Mouse (Mus musculus) CH12.LX (cell line): ENCODE results near the gene Ccdc142. TPM values are rescaled to one million over a fixed set of nuclear protein-coding genes. Genes with fewer than 3 reads are reported as not detected.

Experiments used
- DNase-seq: peaks from one replicate; pipeline ENCODE4 v3.0.0-alpha.2; 2013; ENCODE audit errors: extremely low read depth
- H3K27ac ChIP-seq: 2 replicates; pipeline ENCODE4 v1.5.1; 2012; ENCODE audit warnings: low read depth, mild to moderate bottlenecking, control low read depth, moderate library complexity; ENCODE audit not compliant: insufficient read depth
- H3K27me3 ChIP-seq: replicated peaks from 2 replicates; pipeline ENCODE3; 2012; ENCODE audit warnings: inconsistent platforms
- H3K36me3 ChIP-seq, 2 experiments: replicated peaks in 1 of 2; 2 replicates each; pipeline versions ENCODE3 to v1.6.1; 2012; ENCODE audit warnings: inconsistent platforms in 1 of 2, low read length in 1 of 2, mild to moderate bottlenecking in 1 of 2, mixed read lengths in 1 of 2, moderate library complexity in 1 of 2; ENCODE audit not compliant: control insufficient read depth in 1 of 2, insufficient read depth in 1 of 2
- H3K4me1 ChIP-seq, 2 experiments: 2 replicates each; pipeline ENCODE4 v1.6.1; 2012; ENCODE audit warnings: inconsistent platforms in 1 of 2, moderate library complexity in 1 of 2; ENCODE audit not compliant: insufficient read depth in 2 of 2, control insufficient read depth in 1 of 2
- H3K4me2 ChIP-seq: 2 replicates; pipeline ENCODE4 v1.6.1; 2012; ENCODE audit warnings: low read depth, mild to moderate bottlenecking, control low read depth; ENCODE audit not compliant: poor library complexity, insufficient read depth, severe bottlenecking
- H3K4me3 ChIP-seq, 3 experiments: fragments of 150-350 bp in 1 of 3; sonication (generic) in 1 of 3; replicated peaks in 1 of 3; 2 replicates each; pipeline versions ENCODE3 to v1.5.1; 2011 to 2012; ENCODE audit warnings: low read depth in 2 of 3, low read length in 2 of 3, mild to moderate bottlenecking in 2 of 3, moderate library complexity in 2 of 3, control low read depth in 1 of 3, improper control_type of control experiment in 1 of 3, inconsistent platforms in 1 of 3, mixed read lengths in 1 of 3; ENCODE audit not compliant: poor library complexity in 1 of 3
- H3K79me2 ChIP-seq: replicated peaks from 2 replicates; pipeline ENCODE4 v1.6.1; 2012; ENCODE audit warnings: mild to moderate bottlenecking, moderate library complexity; ENCODE audit not compliant: control insufficient read depth, poor library complexity, insufficient read depth, severe bottlenecking; ENCODE audit errors: extremely low read depth
- H3K9ac ChIP-seq: 2 replicates; pipeline ENCODE4 v1.6.1; 2012; ENCODE audit warnings: low read depth, mild to moderate bottlenecking, control low read depth, moderate library complexity; ENCODE audit not compliant: insufficient read depth
- H3K9me3 ChIP-seq: replicated peaks from 2 replicates; pipeline ENCODE3; 2012; ENCODE audit warnings: low read length, inconsistent platforms, mixed read lengths
- CHD1 ChIP-seq: IDR thresholded peaks from 2 replicates; pipeline ENCODE4 v1.6.1; 2012; ENCODE audit warnings: low read depth, low read length, improper control_type of control experiment, inconsistent platforms
- CHD2 ChIP-seq: IDR thresholded peaks from 2 replicates; pipeline ENCODE4 v1.6.1; 2011; ENCODE audit warnings: low read length, improper control_type of control experiment
- CTCF ChIP-seq, 2 experiments: IDR thresholded peaks in 1 of 2; conservative IDR thresholded peaks in 1 of 2; 2 replicates each; pipeline ENCODE4 v1.5.1; 2011 to 2012; ENCODE audit warnings: low read depth in 2 of 2, low read length in 2 of 2, improper control_type of control experiment in 1 of 2, inconsistent platforms in 1 of 2, mild to moderate bottlenecking in 1 of 2, moderate library complexity in 1 of 2
- E2F4 ChIP-seq: IDR thresholded peaks from 2 replicates; pipeline ENCODE4 v1.6.1; 2011; ENCODE audit warnings: low read depth, low read length, improper control_type of control experiment; ENCODE audit not compliant: insufficient replicate concordance
- EP300 ChIP-seq: IDR thresholded peaks from 2 replicates; pipeline ENCODE4 v1.6.1; 2011; ENCODE audit warnings: low read length, improper control_type of control experiment
- ETS1 ChIP-seq: conservative IDR thresholded peaks from 2 replicates; pipeline ENCODE4 v1.6.1; 2012; ENCODE audit warnings: low read depth, mild to moderate bottlenecking, inconsistent platforms, low read length, improper control_type of control experiment, moderate library complexity
- JUN ChIP-seq: IDR thresholded peaks from 2 replicates; pipeline ENCODE4 v1.6.1; 2011; ENCODE audit warnings: low read depth, mild to moderate bottlenecking, low read length, improper control_type of control experiment, moderate library complexity; ENCODE audit not compliant: insufficient read depth
- JUND ChIP-seq: conservative IDR thresholded peaks from 2 replicates; pipeline ENCODE4 v1.6.1; 2011; ENCODE audit warnings: low read depth, low read length, improper control_type of control experiment
- MAX ChIP-seq: IDR thresholded peaks from 2 replicates; pipeline ENCODE4 v1.6.1; 2011; ENCODE audit warnings: low read length, improper control_type of control experiment
- MEF2A ChIP-seq: IDR thresholded peaks from 2 replicates; pipeline ENCODE4 v1.6.1; 2014; ENCODE audit warnings: low read depth, mild to moderate bottlenecking, inconsistent platforms, low read length, improper control_type of control experiment, borderline replicate concordance
- MXI1 ChIP-seq: IDR thresholded peaks from 2 replicates; pipeline ENCODE4 v1.6.1; 2011; ENCODE audit warnings: mild to moderate bottlenecking, low read depth, low read length, improper control_type of control experiment
- MYC ChIP-seq: IDR thresholded peaks from 2 replicates; pipeline ENCODE4 v1.6.1; 2011; ENCODE audit warnings: low read depth, mild to moderate bottlenecking, improper control_type of control experiment, low read length
- NRF1 ChIP-seq: IDR thresholded peaks from 2 replicates; pipeline ENCODE4 v1.6.1; 2014; ENCODE audit warnings: low read depth, mild to moderate bottlenecking, inconsistent platforms, low read length, improper control_type of control experiment, moderate library complexity
- RAD21 ChIP-seq: IDR thresholded peaks from 2 replicates; pipeline ENCODE4 v1.6.1; 2011; ENCODE audit warnings: low read depth, mild to moderate bottlenecking, low read length, improper control_type of control experiment, moderate library complexity
- RCOR1 ChIP-seq: conservative IDR thresholded peaks from 2 replicates; pipeline ENCODE4 v1.6.1; 2012; ENCODE audit warnings: low read depth, mild to moderate bottlenecking, inconsistent platforms, low read length, improper control_type of control experiment
- SIN3A ChIP-seq: IDR thresholded peaks from 2 replicates; pipeline ENCODE4 v1.6.1; 2012; ENCODE audit warnings: low read length, improper control_type of control experiment, inconsistent platforms
- SMC3 ChIP-seq: IDR thresholded peaks from 2 replicates; pipeline ENCODE4 v1.6.1; 2011; ENCODE audit warnings: low read depth, low read length, improper control_type of control experiment
- TBP ChIP-seq: conservative IDR thresholded peaks from 2 replicates; pipeline ENCODE4 v1.6.1; 2011; ENCODE audit warnings: low read depth, low read length, improper control_type of control experiment
- UBTF ChIP-seq: IDR thresholded peaks from 2 replicates; pipeline ENCODE4 v1.6.1; 2012; ENCODE audit warnings: low read depth, mild to moderate bottlenecking, inconsistent platforms, low read length, improper control_type of control experiment, moderate library complexity
- USF1 ChIP-seq: IDR thresholded peaks from 2 replicates; pipeline ENCODE4 v1.6.1; 2014; ENCODE audit warnings: low read depth, mild to moderate bottlenecking, inconsistent platforms, low read length, improper control_type of control experiment
- ZC3H11A ChIP-seq: IDR thresholded peaks from 2 replicates; pipeline ENCODE4 v1.6.1; 2012; ENCODE audit warnings: low read depth, mild to moderate bottlenecking, inconsistent platforms, low read length, improper control_type of control experiment
- ZNF384 ChIP-seq: IDR thresholded peaks from 2 replicates; pipeline ENCODE4 v1.6.1; 2012; ENCODE audit warnings: low read depth, low read length, improper control_type of control experiment, inconsistent platforms
- dilution Hi-C: fragments of 300-500 bp; cut with MboI; formaldehyde crosslinking; loops from 2 replicates; pipeline ENCODE4 v1.14.3; 2020; ENCODE audit warnings: low sequenced_read_pairs; ENCODE audit not compliant: extremely low pct_unique_long_range_greater_than_20kb, extremely low pct_ligation_motif_present
- in situ Hi-C: fragments of 300-500 bp; cut with MboI; formaldehyde crosslinking; loops from 3 replicates; pipeline ENCODE4 v1.14.3; 2019; ENCODE audit warnings: low sequenced_read_pairs, low pct_ligation_motif_present, low pct_unique_long_range_greater_than_20kb, mixed read lengths
- polyA plus RNA-seq: library from polyadenylated mRNA; unstranded; fragments of >175 nt; gene quantifications from 2 replicates; pipeline ENCODE4 v1.2.1, GENCODE M21; 2012; ENCODE audit warnings: low read depth; ENCODE audit not compliant: insufficient read length
- total RNA-seq, 2 experiments: library from RNA; depleted of rRNA; stranded (reverse); fragments of 300-350 nt in 1 of 2; fragments of >200 nt in 1 of 2; gene quantifications; 2 replicates each; pipeline ENCODE4 v1.2.3; 2012 to 2014

Gene Ccdc142
- total and polyA plus RNA-seq, 3 experiments, result 0.38 to 3.1 (median 1.7) TPM

DNA sequence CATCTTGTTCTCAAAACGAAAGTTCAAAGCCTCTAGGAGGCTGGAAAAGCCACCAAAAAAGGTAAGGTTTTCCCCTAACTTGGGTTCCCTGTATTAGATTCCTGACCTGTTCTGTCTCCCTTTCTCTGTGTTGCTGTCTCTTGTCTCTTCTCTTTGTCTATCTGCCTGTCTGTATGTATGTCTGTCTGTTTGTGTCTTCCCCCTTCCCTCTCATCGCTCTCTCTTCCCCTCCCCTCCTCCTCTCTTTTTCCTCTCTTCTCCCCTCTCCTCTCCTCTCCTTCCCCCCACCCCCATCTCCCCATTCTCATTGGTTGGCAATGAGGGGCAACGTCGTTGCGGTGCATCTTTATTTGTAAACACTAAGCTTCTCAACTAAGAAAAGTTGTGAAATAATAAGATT is 23.9 kb downstream of the Ccdc142 start, which contains the start of gene Ino80b:
Ino80b (minus strand) TSS at position 101 of the 400 bp plus-strand sequence.
- no peak for TF ChIP-seq JUN
- TF ChIP-seq MAX, result no peak
- no peak for TF ChIP-seq CTCF (conservative IDR thresholded peaks at IDR 0.05 in 1 of 2, IDR thresholded peaks at IDR 0.05 in 1 of 2; ENCODE audit: low read depth in 2 of 2, low read length in 2 of 2)
- no peak for TF ChIP-seq ETS1
- no peak for TF ChIP-seq ZNF384
- TF ChIP-seq TBP, result no peak
- TF ChIP-seq MYC, result no peak
- no peak for TF ChIP-seq JUND
- TF ChIP-seq SIN3A, result no peak
- no peak for TF ChIP-seq MEF2A
- TF ChIP-seq CHD2, result no peak
- no peak for TF ChIP-seq MXI1
- TF ChIP-seq E2F4, result no peak
- no peak for TF ChIP-seq NRF1
- no peak for TF ChIP-seq RAD21
- TF ChIP-seq EP300, result no peak
- no peak for TF ChIP-seq UBTF
- no peak for TF ChIP-seq ZC3H11A
- TF ChIP-seq USF1, result no peak
- Histone ChIP-seq H3K4me2 (peak within 1 kb of the TSS; percentile 82), H3K4me3 (peak within 1 kb of the TSS; percentile 80 to 92 (median 88)), H3K9ac (peak within 1 kb of the TSS; percentile 94), H3K4me1 (peaks cover 2 to 37% of the 10 kb centered on the region in 2 experiments), H3K36me3 (peaks cover 2 to 8% of the 10 kb centered on the region in 2 experiments), H3K27ac (no peak within 1 kb of the TSS), H3K27me3 (no peaks in the 10 kb centered on the region), H3K9me3 (no peaks in the 10 kb centered on the region), H3K79me2 (no peaks in the 10 kb centered on the region)
- no peak for DNase-seq
- in situ Hi-C loops, result no loop called here
- dilution Hi-C loops, result no loop called here

DNA sequence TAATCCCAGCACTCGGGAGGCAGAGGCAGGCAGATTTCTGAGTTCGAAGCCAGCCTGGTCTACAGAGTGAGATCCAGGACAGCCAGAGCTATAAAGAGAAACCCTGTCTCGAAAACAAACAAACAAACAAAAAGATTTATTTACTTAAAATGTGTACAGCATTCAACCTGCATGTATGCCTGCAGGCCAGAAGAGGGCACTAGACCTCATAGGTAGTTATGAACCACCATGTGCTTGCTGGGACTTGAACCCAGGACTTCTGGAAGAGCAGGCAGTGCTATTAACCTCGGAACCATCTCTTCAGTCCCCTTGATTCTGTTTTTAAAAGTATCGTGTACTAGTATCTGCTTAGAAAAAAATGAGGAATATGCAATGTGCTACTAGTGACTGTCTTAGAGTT is 26.0 kb downstream of the Ccdc142 start:
- no peak for TF ChIP-seq CHD1
- no peak for TF ChIP-seq JUN
- TF ChIP-seq SMC3, result no peak
- no peak for TF ChIP-seq MXI1
- TF ChIP-seq RCOR1, result no peak
- peak; percentile 16 to 21; a peak in 2 of 4 replicates for TF ChIP-seq CTCF (conservative IDR thresholded peaks at IDR 0.05 in 1 of 2, IDR thresholded peaks at IDR 0.05 in 1 of 2; ENCODE audit: low read depth in 2 of 2, low read length in 2 of 2)
- dilution Hi-C loops, result no loop called here
- H3K4me1 ChIP-seq, result peaks cover 2 to 25% of the 10 kb centered on the region in 2 experiments

More for the DNA sequence above, 26.0 kb downstream of the Ccdc142 start:
- no peak overlapping the region for H3K9ac ChIP-seq
- no peaks in the 10 kb centered on the region for H3K27me3 ChIP-seq
- in situ Hi-C loops, result no loop called here
- H3K27ac ChIP-seq, result no peak overlapping the region
- peaks cover 2 to 8% of the 10 kb centered on the region in 2 experiments for H3K36me3 ChIP-seq
- H3K4me3 ChIP-seq, result no peak overlapping the region
- H3K9me3 ChIP-seq, result no peaks in the 10 kb centered on the region
- no peak for DNase-seq
- H3K79me2 ChIP-seq, result no peaks in the 10 kb centered on the region
- H3K4me2 ChIP-seq, result no peak overlapping the region
